Mouse (Mus musculus): ENCODE measurements at regions not wholly inside any gene's neighbourhood (a gene's known extent, or its start where the extent isn't known, plus 50 kb on each side); places are given as distances from the start of the nearest gene placed in this dataset.

DNA sequence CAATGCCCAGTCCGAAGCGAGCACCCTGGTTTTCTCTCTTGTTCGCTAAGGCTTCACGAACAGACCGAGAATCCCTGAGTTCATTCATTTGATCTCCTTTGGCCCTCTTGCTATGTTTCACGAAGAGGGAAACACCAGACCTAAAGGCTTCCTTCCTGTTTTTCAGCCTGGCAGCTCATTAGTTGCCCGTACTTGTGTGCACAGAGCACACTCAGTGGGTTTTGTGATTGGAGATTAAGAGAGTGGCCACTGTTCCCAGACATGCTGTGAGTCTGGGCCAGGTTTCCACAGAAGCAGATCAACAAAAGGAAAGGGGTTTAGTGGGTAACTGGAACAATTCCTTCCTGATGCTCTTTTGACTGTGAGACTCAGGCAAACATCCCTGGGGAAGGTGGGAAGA lies 331.5 kb upstream of the Kazn start:
- TF ChIP-seq GATA1 (IDR thresholded peaks at IDR 0.05; ENCODE audit: low read length) (no peak), TAL1 (IDR thresholded peaks at IDR 0.05; ENCODE audit: low read length) (no peak)
